Mouse (Mus musculus): ENCODE results near the gene Pparg. TPM values are rescaled to one million over a fixed set of nuclear protein-coding genes. Genes with fewer than 3 reads are reported as not detected.

Gene Pparg
- polyA plus RNA-seq, 2 experiments from 2014 or later, result 1.0 to 2.6 TPM

GRCm38 (mm10) chr6:115361606-115362462, 1.1 kb downstream of the Pparg start:
- ATAC-seq, result no peak

GRCm38 (mm10) chr6:115366869-115367610, 6.3 kb downstream of the Pparg start:
- no peak for ATAC-seq

- ATAC-seq, result no peak
Observed at GRCm38 (mm10) chr6:115374871-115375852, 14.4 kb downstream of the Pparg start.

- ATAC-seq, result no peak
Observed at GRCm38 (mm10) chr6:115380596-115380995, 19.8 kb downstream of the Pparg start.

- no peak for ATAC-seq
Observed at GRCm38 (mm10) chr6:115382712-115383111, 22.0 kb downstream of the Pparg start.

- ATAC-seq, result no peak
Observed at GRCm38 (mm10) chr6:115389945-115390540, 29.3 kb downstream of the Pparg start.

GRCm38 (mm10) chr6:115396911-115397310, 36.2 kb downstream of the Pparg start:
- ATAC-seq, result no peak

- ATAC-seq, result no peak
Observed at GRCm38 (mm10) chr6:115404354-115404753, 43.6 kb downstream of the Pparg start.

GRCm38 (mm10) chr6:115411477-115411876, 50.7 kb downstream of the Pparg start:
- ATAC-seq, result no peak

GRCm38 (mm10) chr6:115418171-115418570, 57.4 kb downstream of the Pparg start:
- no peak for ATAC-seq

GRCm38 (mm10) chr6:115418964-115419363, 58.2 kb downstream of the Pparg start:
- no peak for ATAC-seq

- no peak for ATAC-seq
Observed at GRCm38 (mm10) chr6:115420963-115421362, 60.2 kb downstream of the Pparg start.

GRCm38 (mm10) chr6:115421665-115422064, 60.9 kb downstream of the Pparg start:
- no peak for ATAC-seq

- no peak for ATAC-seq
Observed at GRCm38 (mm10) chr6:115424433-115424832, 63.7 kb downstream of the Pparg start.

GRCm38 (mm10) chr6:115432726-115433125, 72.0 kb downstream of the Pparg start:
- ATAC-seq, result no peak

- ATAC-seq, result no peak
Observed at GRCm38 (mm10) chr6:115434054-115434453, 73.3 kb downstream of the Pparg start.

GRCm38 (mm10) chr6:115434816-115435215, 74.1 kb downstream of the Pparg start:
- no peak for ATAC-seq

- ATAC-seq, result no peak
Observed at GRCm38 (mm10) chr6:115440231-115441006, 79.7 kb downstream of the Pparg start.

- no peak for ATAC-seq
Observed at GRCm38 (mm10) chr6:115452501-115452900, 91.8 kb downstream of the Pparg start.

- no peak for ATAC-seq
Observed at GRCm38 (mm10) chr6:115462743-115463337, 102.1 kb downstream of the Pparg start.

GRCm38 (mm10) chr6:115463338-115463737, 102.6 kb downstream of the Pparg start:
- no peak for ATAC-seq

Measured in CD4-positive, CD25-positive, alpha-beta regulatory T cell, adult 4 months (primary cell).